Mouse (Mus musculus) intestine, postnatal 0 days (tissue): ENCODE measurements around the gene Olfr1419. TPM values are rescaled to one million over a fixed set of nuclear protein-coding genes. Genes with fewer than 3 reads are reported as not detected.
A peak's percentile ranks its signal among the peaks of the same experiment; 100 is the strongest.

Experiments
- ATAC-seq: fragments of 200-750 bp; cut with Nextera tagmentation; 2 replicates; pipeline ENCODE4 v1.8.0; 2017; ENCODE audit warnings: mild to moderate bottlenecking, moderate TSS enrichment, moderate library complexity
- H3K27ac ChIP-seq: fragments of 300-500 bp; sonication (generic); 2 replicates; pipeline ENCODE4 v1.5.1; 2014; ENCODE audit warnings: mild to moderate bottlenecking, low read depth, low read length, moderate library complexity
- H3K27me3 ChIP-seq: fragments of 300-500 bp; sonication (generic); replicated peaks from 2 replicates; pipeline ENCODE4 v1.6.1; 2014; ENCODE audit warnings: low read length, mixed read lengths; ENCODE audit not compliant: control insufficient read depth, insufficient read depth
- H3K36me3 ChIP-seq: fragments of 300-500 bp; sonication (generic); 2 replicates; pipeline ENCODE4 v1.6.1; 2014; ENCODE audit warnings: mild to moderate bottlenecking, moderate library complexity; ENCODE audit not compliant: control insufficient read depth, insufficient read depth
- H3K4me1 ChIP-seq: fragments of 300-500 bp; sonication (generic); replicated peaks from 2 replicates; pipeline ENCODE4 v1.6.1; 2014; ENCODE audit warnings: antibody characterized with exemption, low read length, mixed read lengths; ENCODE audit not compliant: control insufficient read depth, insufficient read depth
- H3K4me2 ChIP-seq: fragments of 300-500 bp; sonication (generic); replicated peaks from 2 replicates; pipeline ENCODE4 v1.6.1; 2014; ENCODE audit warnings: low read depth, mild to moderate bottlenecking, moderate library complexity
- H3K4me3 ChIP-seq: fragments of 300-500 bp; sonication (generic); 2 replicates; pipeline ENCODE4 v1.5.1; 2014; ENCODE audit warnings: low read depth, low read length
- H3K9ac ChIP-seq: fragments of 300-500 bp; sonication (generic); 2 replicates; pipeline ENCODE4 v1.6.1; 2014; ENCODE audit warnings: mild to moderate bottlenecking, low read depth, low read length
- H3K9me3 ChIP-seq: fragments of 300-500 bp; sonication (generic); 2 replicates; pipeline ENCODE4 v1.6.1; 2016; ENCODE audit warnings: mixed run types; ENCODE audit not compliant: control insufficient read depth
- CTCF ChIP-seq: sonication (generic); IDR thresholded peaks from 2 replicates; pipeline ENCODE4 v1.5.1; 2016; ENCODE audit warnings: low read depth, mild to moderate bottlenecking, control low read depth, antibody characterized with exemption, moderate library complexity
- WGBS: fragments of 180-500 bp; shearing (Covaris S2); extraction: QIAGEN DNeasy Blood & Tissue Kit; methylation state at CpG from one replicate; pipeline ENCODE4 v1.1.7; 2014; 5-methylcytosine and 5-hydroxymethylcytosine counted together
- polyA plus RNA-seq: library from polyadenylated mRNA; unstranded; fragments of >200 nt; fragmentation: Nextera tagmentation; extraction: Ambion mirVana; gene quantifications from 2 replicates; pipeline ENCODE4 v1.2.1, GENCODE M21; 2015

The Olfr1419 gene
- polyA plus RNA-seq, 1 experiment from 2014 or later, result not detected

GRCm38 (mm10) chr19:11854821-11855220 is 20.1 kb downstream of the Olfr1419 start:
- H3K36me3 ChIP-seq, result no peaks in the 10 kb centered on the region
- no peak for TF ChIP-seq CTCF
- H3K4me1 ChIP-seq, result no peaks in the 10 kb centered on the region
- ATAC-seq, result no peak
- 87% methylated on average over 2 of the region's 2 CpGs for WGBS
- H3K4me3 ChIP-seq, result no peak overlapping the region
- no peak overlapping the region for H3K9ac ChIP-seq
- no peak overlapping the region for H3K4me2 ChIP-seq
- no peak overlapping the region for H3K27ac ChIP-seq
- H3K9me3 ChIP-seq, result no peaks in the 10 kb centered on the region
- no peaks in the 10 kb centered on the region for H3K27me3 ChIP-seq

- H3K4me2 ChIP-seq, result no peak overlapping the region
Observed at GRCm38 (mm10) chr19:11852652-11853051, 22.3 kb downstream of the Olfr1419 start.

GRCm38 (mm10) chr19:11846333-11846732 is 28.6 kb downstream of the Olfr1419 start:
- Histone ChIP-seq H3K36me3 (no peaks in the 10 kb centered on the region), H3K4me2 (no peak overlapping the region), H3K4me3 (no peak overlapping the region), H3K27ac (no peak overlapping the region), H3K9ac (no peak overlapping the region), H3K4me1 (no peaks in the 10 kb centered on the region), H3K27me3 (no peaks in the 10 kb centered on the region), H3K9me3 (no peaks in the 10 kb centered on the region)
- no peak for ATAC-seq
- no peak for TF ChIP-seq CTCF
- WGBS, result 86% methylated on average over 4 of the region's 4 CpGs

More at GRCm38 (mm10) chr19:11852652-11853051, 22.3 kb downstream of the Olfr1419 start:
- Histone ChIP-seq H3K27me3 (no peaks in the 10 kb centered on the region), H3K27ac (no peak overlapping the region), H3K9me3 (no peaks in the 10 kb centered on the region), H3K4me1 (no peaks in the 10 kb centered on the region), H3K4me3 (no peak overlapping the region), H3K9ac (no peak overlapping the region), H3K36me3 (no peaks in the 10 kb centered on the region)
- WGBS, result 58% methylated on average over 4 of the region's 4 CpGs
- ATAC-seq, result no peak
- no peak for TF ChIP-seq CTCF

- no peak within 1 kb of the TSS for H3K9ac ChIP-seq
- no peak for TF ChIP-seq CTCF
- no peak within 1 kb of the TSS for H3K27ac ChIP-seq
- H3K9me3 ChIP-seq, result no peaks in the 10 kb centered on the region
- 91% methylated on average over 4 of the region's 4 CpGs for WGBS
- no peaks in the 10 kb centered on the region for H3K27me3 ChIP-seq
- H3K4me3 ChIP-seq, result no peak within 1 kb of the TSS
- no peak within 1 kb of the TSS for H3K4me2 ChIP-seq
- ATAC-seq, result no peak
- H3K36me3 ChIP-seq, result no peaks in the 10 kb centered on the region
- H3K4me1 ChIP-seq, result no peaks in the 10 kb centered on the region
Observed at GRCm38 (mm10) chr19:11839119-11839518, 35.8 kb downstream of the Olfr1419 start, which contains the start of gene Olfr1417. Olfr1417 (minus strand) TSS chr19:11839219.

- no peak for ATAC-seq
- 59% methylated on average over 4 of the region's 4 CpGs for WGBS
- H3K4me3 ChIP-seq, result no peak overlapping the region
- H3K36me3 ChIP-seq, result no peaks in the 10 kb centered on the region
- no peaks in the 10 kb centered on the region for H3K9me3 ChIP-seq
- TF ChIP-seq CTCF, result no peak
- no peak overlapping the region for H3K9ac ChIP-seq
- H3K27ac ChIP-seq, result no peak overlapping the region
- H3K27me3 ChIP-seq, result no peaks in the 10 kb centered on the region
- H3K4me1 ChIP-seq, result 0 out of 2 replicates have a peak, but pooled peaks cover 3% of the 10 kb centered on the region
- no peak overlapping the region for H3K4me2 ChIP-seq
Observed at GRCm38 (mm10) chr19:11823346-11824065, 51.4 kb downstream of the Olfr1419 start.

- no peaks in the 10 kb centered on the region for H3K27me3 ChIP-seq
- peak overlapping the region; percentile 82 for H3K4me2 ChIP-seq
- peak overlapping the region; percentile 93; the same call in 1 of the 2 replicates for H3K9ac ChIP-seq
- no peaks in the 10 kb centered on the region for H3K9me3 ChIP-seq
- H3K4me3 ChIP-seq, result peak overlapping the region; percentile 90; the same call in 1 of the 2 replicates
- TF ChIP-seq CTCF, result no peak
- ATAC-seq, result no peak
- H3K27ac ChIP-seq, result peak overlapping the region; percentile 99
- no peaks in the 10 kb centered on the region; the same call in 1 of the 2 replicates for H3K36me3 ChIP-seq
- 31% methylated on average over 6 of the region's 6 CpGs for WGBS
- 0 out of 2 replicates have a peak, but pooled peaks cover 3% of the 10 kb centered on the region for H3K4me1 ChIP-seq
Observed at GRCm38 (mm10) chr19:11820211-11820610, 54.7 kb downstream of the Olfr1419 start.
